Mouse (Mus musculus): ENCODE data around the gene Trpm6. TPM values are rescaled to one million over a fixed set of nuclear protein-coding genes. Genes with fewer than 3 reads are reported as not detected.

Gene Trpm6
- polyA plus RNA-seq, 1 experiment from 2014 or later: 0.16 TPM

DNA sequence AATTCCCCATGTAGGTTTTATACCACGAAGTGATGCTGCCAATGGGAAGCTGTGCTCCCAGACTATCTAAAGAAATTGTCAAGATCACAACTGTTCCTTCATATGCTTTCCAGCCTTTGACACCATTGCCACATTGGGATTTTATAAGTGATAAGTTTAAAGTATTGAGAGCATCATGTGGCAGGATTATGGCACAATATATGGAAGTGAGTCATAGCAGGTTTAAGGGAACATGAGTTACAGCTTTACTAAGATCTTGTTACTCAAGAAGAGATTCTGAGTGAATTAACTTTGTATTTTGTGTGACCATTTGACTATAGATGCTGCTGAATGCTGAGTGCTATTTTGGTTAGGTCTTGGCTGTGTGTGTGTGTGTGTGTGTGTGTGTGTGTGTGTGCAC is 21.8 kb downstream of the Trpm6 start:
- ATAC-seq (ENCODE audit: extremely low read depth, insufficient number of reproducible peaks, low FRiP score, low TSS enrichment): no peak
- Histone ChIP-seq H3K27ac (replicated peaks) (no peak overlapping the region), H3K9me3 (no peaks in the 10 kb centered on the region), H3K36me3 (no peaks in the 10 kb centered on the region), H3K4me1 (no peaks in the 10 kb centered on the region), H3K4me2 (no peak overlapping the region), H3K27me3 (replicated peaks) (no peaks in the 10 kb centered on the region), H3K9ac (no peak overlapping the region), H3K4me3 (no peak overlapping the region)
- WGBS: 78% methylated on average over 1 of the region's 1 CpGs

- WGBS: 65% methylated on average over 5 of the region's 5 CpGs
- H3K36me3 ChIP-seq: no peaks in the 10 kb centered on the region
- no peak overlapping the region for H3K9ac ChIP-seq
- H3K4me2 ChIP-seq: no peak overlapping the region
- H3K27ac ChIP-seq (replicated peaks): no peak overlapping the region
- H3K9me3 ChIP-seq: no peaks in the 10 kb centered on the region
- no peak for ATAC-seq (ENCODE audit: extremely low read depth, insufficient number of reproducible peaks, low FRiP score, low TSS enrichment)
- H3K4me3 ChIP-seq: no peak overlapping the region
- no peaks in the 10 kb centered on the region for H3K27me3 ChIP-seq (replicated peaks)
- H3K4me1 ChIP-seq: no peaks in the 10 kb centered on the region
These were observed 23.2 kb downstream of the Trpm6 start for GRCm38 (mm10) chr19:18772888-18773488.

DNA sequence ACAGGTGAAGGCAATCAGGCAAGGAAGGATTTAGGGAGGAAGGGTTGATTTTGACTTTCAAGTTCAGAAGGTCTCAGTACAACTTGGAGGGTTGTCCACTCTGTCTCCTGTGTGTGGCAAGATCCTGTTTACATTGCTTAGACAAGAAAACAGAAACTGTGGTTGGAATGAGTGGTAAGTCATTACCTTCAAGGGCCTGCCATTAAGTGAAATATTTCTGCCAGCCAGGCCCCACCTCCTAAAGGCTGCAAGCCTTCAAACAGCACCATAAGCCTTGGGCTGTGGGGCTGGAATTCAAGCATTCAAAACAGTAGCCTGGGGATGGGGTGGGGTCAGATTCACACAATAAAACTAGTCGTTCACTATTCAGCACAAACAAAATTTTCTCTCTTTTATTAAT is 24.3 kb downstream of the Trpm6 start:
- no peak overlapping the region for H3K27ac ChIP-seq (replicated peaks)
- no peaks in the 10 kb centered on the region for H3K4me1 ChIP-seq
- no peaks in the 10 kb centered on the region for H3K27me3 ChIP-seq (replicated peaks)
- H3K9me3 ChIP-seq: no peaks in the 10 kb centered on the region
- H3K36me3 ChIP-seq: no peaks in the 10 kb centered on the region
- no peak for ATAC-seq (ENCODE audit: extremely low read depth, insufficient number of reproducible peaks, low FRiP score, low TSS enrichment)
- H3K4me2 ChIP-seq: no peak overlapping the region
- H3K9ac ChIP-seq: no peak overlapping the region
- 46% methylated on average over 1 of the region's 1 CpGs for WGBS
- H3K4me3 ChIP-seq: no peak overlapping the region

DNA sequence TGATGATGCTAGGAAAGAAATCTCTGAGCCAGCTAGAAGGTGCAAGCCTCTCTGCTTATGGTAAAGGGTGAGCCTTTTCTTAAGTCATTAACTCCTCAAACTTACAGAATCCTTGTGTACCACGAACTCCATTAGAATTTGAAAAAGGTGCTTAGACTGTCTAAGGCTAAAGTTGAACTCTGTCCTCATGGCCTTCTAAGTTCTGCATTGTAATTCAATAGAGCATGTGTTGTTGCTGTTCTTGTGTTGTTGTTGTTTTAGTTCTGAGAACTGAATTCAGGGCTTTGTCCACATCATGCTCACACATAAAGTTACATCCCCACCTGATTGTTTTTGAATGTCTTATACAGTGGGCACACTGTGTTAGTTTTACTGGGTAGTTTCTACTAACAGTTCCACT is 49.9 kb downstream of the Trpm6 start:
- no peak for ATAC-seq (ENCODE audit: extremely low read depth, insufficient number of reproducible peaks, low FRiP score, low TSS enrichment)
- Histone ChIP-seq H3K4me2 (no peak overlapping the region), H3K4me3 (no peak overlapping the region), H3K9me3 (no peaks in the 10 kb centered on the region), H3K27ac (replicated peaks) (no peak overlapping the region), H3K4me1 (no peaks in the 10 kb centered on the region), H3K9ac (no peak overlapping the region), H3K36me3 (no peaks in the 10 kb centered on the region), H3K27me3 (replicated peaks) (no peaks in the 10 kb centered on the region)
- WGBS: 70% methylated on average over 1 of the region's 1 CpGs

DNA sequence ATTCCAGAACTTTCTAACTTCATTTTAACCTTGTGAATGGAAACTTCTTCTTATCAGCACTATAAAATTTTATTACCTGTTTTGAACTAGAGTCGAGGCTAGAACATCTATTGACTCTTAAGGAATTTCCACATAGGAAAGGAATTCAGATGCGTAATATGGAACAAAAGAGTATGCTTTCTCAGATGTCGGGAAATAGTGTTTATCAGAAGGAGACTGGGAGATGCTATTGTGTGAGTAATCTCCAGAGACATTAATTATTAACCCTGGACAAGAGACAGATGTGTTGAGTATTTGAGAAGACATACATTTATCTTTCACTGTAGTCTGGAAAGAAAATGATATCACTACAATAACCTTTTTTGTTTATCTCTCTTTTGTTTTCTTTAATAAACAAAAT is 61.5 kb downstream of the Trpm6 start:
- Histone ChIP-seq H3K9ac (no peak overlapping the region), H3K36me3 (no peaks in the 10 kb centered on the region), H3K27ac (replicated peaks) (no peak overlapping the region), H3K4me3 (no peak overlapping the region), H3K9me3 (no peaks in the 10 kb centered on the region), H3K27me3 (replicated peaks) (no peaks in the 10 kb centered on the region), H3K4me2 (no peak overlapping the region), H3K4me1 (no peaks in the 10 kb centered on the region)
- no peak for ATAC-seq (ENCODE audit: extremely low read depth, insufficient number of reproducible peaks, low FRiP score, low TSS enrichment)
- 61% methylated on average over 3 of the region's 3 CpGs for WGBS

DNA sequence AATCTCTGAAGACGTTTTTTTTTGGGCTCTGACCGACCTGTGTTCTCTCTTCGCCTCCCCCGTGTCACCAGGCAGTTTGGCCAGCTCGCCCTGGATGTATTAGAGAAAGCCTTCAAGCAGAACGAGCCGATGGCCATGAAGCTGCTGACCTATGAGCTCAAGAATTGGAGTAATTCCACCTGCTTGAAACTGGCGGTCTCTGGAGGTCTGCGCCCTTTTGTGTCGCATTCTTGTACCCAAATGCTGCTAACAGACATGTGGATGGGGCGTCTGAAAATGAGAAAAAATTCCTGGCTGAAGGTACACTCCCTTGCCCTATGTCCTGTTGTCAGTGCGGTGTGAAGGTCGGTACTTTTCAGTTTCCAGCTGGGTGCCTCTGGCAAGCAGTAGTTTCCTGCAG is 65.4 kb downstream of the Trpm6 start:
- Histone ChIP-seq H3K36me3 (no peaks in the 10 kb centered on the region), H3K4me3 (no peak overlapping the region), H3K27ac (replicated peaks) (no peak overlapping the region), H3K4me2 (no peak overlapping the region), H3K9me3 (no peaks in the 10 kb centered on the region), H3K27me3 (replicated peaks) (no peaks in the 10 kb centered on the region), H3K4me1 (no peaks in the 10 kb centered on the region), H3K9ac (no peak overlapping the region)
- WGBS: 68% methylated on average over 13 of the region's 13 CpGs
- ATAC-seq (ENCODE audit: extremely low read depth, insufficient number of reproducible peaks, low FRiP score, low TSS enrichment): no peak

DNA sequence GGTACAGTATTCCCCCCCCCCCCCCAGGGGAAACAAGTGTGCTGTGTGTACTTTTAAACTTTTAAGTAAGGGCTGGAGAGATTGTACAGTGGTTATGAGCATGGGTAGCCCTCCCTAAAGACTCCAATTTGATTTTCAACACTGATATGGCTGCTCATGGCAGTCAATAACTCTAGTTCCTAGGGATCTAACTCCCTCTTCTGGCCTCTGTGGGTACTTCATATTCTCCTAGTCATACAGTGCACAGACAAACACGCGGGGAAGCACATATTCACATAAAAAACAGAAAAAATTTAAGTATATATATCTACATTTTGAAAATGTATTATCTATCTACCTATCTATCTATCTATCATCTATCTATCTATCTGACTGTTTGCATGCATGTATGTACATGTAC is 67.6 kb downstream of the Trpm6 start:
- Histone ChIP-seq H3K9ac (no peak overlapping the region), H3K9me3 (no peaks in the 10 kb centered on the region), H3K4me3 (no peak overlapping the region), H3K4me1 (no peaks in the 10 kb centered on the region), H3K4me2 (no peak overlapping the region), H3K27me3 (replicated peaks) (no peaks in the 10 kb centered on the region), H3K36me3 (no peaks in the 10 kb centered on the region), H3K27ac (replicated peaks) (no peak overlapping the region)
- 68% methylated on average over 2 of the region's 2 CpGs for WGBS
- ATAC-seq (ENCODE audit: extremely low read depth, insufficient number of reproducible peaks, low FRiP score, low TSS enrichment): no peak

DNA sequence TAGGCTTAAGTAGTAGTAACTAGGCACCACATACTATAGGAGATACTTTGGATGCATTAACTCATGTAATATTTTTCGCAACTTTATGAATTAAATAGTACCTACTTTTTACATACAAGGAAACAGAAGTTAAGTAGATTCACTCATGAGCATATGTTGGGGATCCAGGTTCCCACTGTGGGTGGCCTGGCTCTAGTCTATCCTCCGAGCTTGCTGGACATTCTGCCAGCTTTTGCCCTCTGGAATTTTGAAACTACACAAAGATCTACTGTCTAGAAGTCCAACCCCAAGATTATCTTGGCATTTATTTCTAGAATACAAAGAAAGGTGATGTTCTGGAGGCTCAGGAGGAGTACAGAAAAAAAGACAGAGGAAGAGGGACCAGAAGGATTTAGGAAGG is 78.8 kb downstream of the Trpm6 start:
- H3K9me3 ChIP-seq: no peaks in the 10 kb centered on the region
- no peaks in the 10 kb centered on the region for H3K27me3 ChIP-seq (replicated peaks)
- no peak overlapping the region for H3K9ac ChIP-seq
- no peak overlapping the region for H3K4me2 ChIP-seq
- no peak overlapping the region for H3K27ac ChIP-seq (replicated peaks)
- no peak for ATAC-seq (ENCODE audit: extremely low read depth, insufficient number of reproducible peaks, low FRiP score, low TSS enrichment)
- no peaks in the 10 kb centered on the region for H3K4me1 ChIP-seq
- H3K4me3 ChIP-seq: no peak overlapping the region
- 69% methylated on average over 2 of the region's 2 CpGs for WGBS
- no peaks in the 10 kb centered on the region for H3K36me3 ChIP-seq

- H3K36me3 ChIP-seq: no peaks in the 10 kb centered on the region
- 62% methylated on average over 3 of the region's 3 CpGs for WGBS
These were observed 81.4 kb downstream of the Trpm6 start for GRCm38 (mm10) chr19:18831196-18831595.

DNA sequence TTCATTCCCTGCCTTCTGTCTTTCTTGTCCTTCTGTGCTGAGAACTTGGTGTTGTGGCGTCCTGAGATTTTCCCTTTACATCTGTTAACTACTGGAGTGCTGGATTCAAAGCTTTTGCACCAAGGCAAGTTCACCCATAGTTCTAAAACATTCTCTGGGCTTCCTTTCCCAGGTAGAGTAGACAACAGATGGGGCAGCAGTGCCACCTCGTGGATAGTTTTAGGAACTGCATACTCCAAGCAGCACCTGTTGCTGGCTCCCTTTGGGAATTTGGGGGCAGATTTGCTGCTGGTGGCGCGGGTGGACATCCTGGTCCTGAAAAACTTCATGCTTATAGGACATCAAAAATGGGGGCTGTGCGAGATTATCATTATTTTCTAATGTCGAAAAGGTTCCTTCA is 85.2 kb downstream of the Trpm6 start:
- H3K9ac ChIP-seq: no peak overlapping the region
- no peak overlapping the region for H3K4me3 ChIP-seq
- no peak for ATAC-seq (ENCODE audit: extremely low read depth, insufficient number of reproducible peaks, low FRiP score, low TSS enrichment)
- WGBS: 7% methylated on average over 6 of the region's 6 CpGs
- no peak overlapping the region for H3K4me2 ChIP-seq
- no peak overlapping the region for H3K27ac ChIP-seq (replicated peaks)
- no peaks in the 10 kb centered on the region for H3K9me3 ChIP-seq
- H3K27me3 ChIP-seq (replicated peaks): no peaks in the 10 kb centered on the region; the same call in 1 of the 2 replicates
- H3K4me1 ChIP-seq: no peaks in the 10 kb centered on the region
- H3K36me3 ChIP-seq: no peaks in the 10 kb centered on the region

More at GRCm38 (mm10) chr19:18831196-18831595, 81.4 kb downstream of the Trpm6 start:
- Histone ChIP-seq H3K9me3 (no peaks in the 10 kb centered on the region), H3K4me2 (no peak overlapping the region), H3K27ac (replicated peaks) (no peak overlapping the region), H3K27me3 (replicated peaks) (no peaks in the 10 kb centered on the region), H3K4me1 (no peaks in the 10 kb centered on the region), H3K4me3 (no peak overlapping the region), H3K9ac (no peak overlapping the region)
- ATAC-seq (ENCODE audit: extremely low read depth, insufficient number of reproducible peaks, low FRiP score, low TSS enrichment): no peak

DNA sequence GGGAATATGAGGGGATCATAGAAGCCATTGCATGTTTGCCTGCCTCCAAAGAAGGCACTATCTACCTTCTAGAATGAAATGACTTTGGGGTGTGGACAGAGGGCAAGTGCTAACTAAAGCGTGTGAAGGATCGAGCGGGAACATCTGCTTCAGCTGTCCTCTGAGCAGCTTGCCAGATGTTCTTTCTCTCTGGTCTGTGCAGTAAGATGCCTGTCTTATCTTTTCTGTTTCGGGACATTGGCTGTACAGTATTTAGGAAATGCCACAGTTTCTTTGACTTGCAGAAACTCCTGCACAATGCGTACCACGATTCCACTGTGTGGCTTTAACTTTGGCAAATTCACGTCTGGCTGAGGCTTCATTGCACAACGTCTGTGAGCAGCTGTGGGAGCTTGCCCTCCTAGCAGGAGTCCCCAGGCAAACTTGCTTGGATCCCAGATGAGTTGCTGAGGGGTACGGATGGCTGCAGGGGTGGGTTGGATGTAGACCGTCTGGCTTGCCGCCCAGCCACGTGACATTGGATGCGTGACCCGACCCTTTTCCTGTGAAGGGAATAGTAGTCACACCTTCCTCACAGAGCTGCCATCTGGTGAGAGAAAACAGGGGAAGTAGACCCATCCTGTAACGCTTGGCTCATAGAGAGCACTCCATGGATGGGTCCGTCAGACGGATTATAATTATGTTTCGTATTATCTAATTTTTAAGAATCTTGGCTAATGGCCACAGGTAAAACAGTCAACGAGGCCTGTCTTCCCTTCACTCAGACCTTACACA is 92.2 kb downstream of the Trpm6 start:
- Histone ChIP-seq H3K9me3 (no peaks in the 10 kb centered on the region), H3K9ac (no peak overlapping the region), H3K27ac (replicated peaks) (no peak overlapping the region), H3K27me3 (replicated peaks) (no peaks in the 10 kb centered on the region; the same call in 1 of the 2 replicates), H3K4me3 (no peak overlapping the region), H3K4me2 (no peak overlapping the region), H3K36me3 (no peaks in the 10 kb centered on the region), H3K4me1 (no peaks in the 10 kb centered on the region)
- no peak for ATAC-seq (ENCODE audit: extremely low read depth, insufficient number of reproducible peaks, low FRiP score, low TSS enrichment)
- WGBS: 55% methylated on average over 19 of the region's 19 CpGs

GRCm38 (mm10) chr19:18842626-18843025 is 92.8 kb downstream of the Trpm6 start:
- ATAC-seq (ENCODE audit: extremely low read depth, insufficient number of reproducible peaks, low FRiP score, low TSS enrichment): no peak
- H3K4me3 ChIP-seq: no peak overlapping the region
- 80% methylated on average over 11 of the region's 11 CpGs for WGBS
- no peak overlapping the region for H3K27ac ChIP-seq (replicated peaks)
- no peaks in the 10 kb centered on the region for H3K9me3 ChIP-seq
- no peaks in the 10 kb centered on the region for H3K27me3 ChIP-seq (replicated peaks)
- H3K9ac ChIP-seq: no peak overlapping the region
- no peaks in the 10 kb centered on the region for H3K4me1 ChIP-seq
- no peaks in the 10 kb centered on the region for H3K36me3 ChIP-seq
- H3K4me2 ChIP-seq: no peak overlapping the region
